Mouse (Mus musculus) spleen, adult 2 months (tissue): ENCODE measurements around the gene Aldh1l1.

ENCODE experiments used
- CTCF ChIP-seq: fragments of 200-500 bp; IDR thresholded peaks from 2 replicates; pipeline ENCODE4 v1.5.1; 2011; ENCODE audit warnings: mild to moderate bottlenecking, inconsistent platforms; ENCODE audit not compliant: insufficient read depth, insufficient read length, insufficient replicate concordance; ENCODE audit errors: extremely low read depth
- POLR2A ChIP-seq: fragments of 200-500 bp; IDR thresholded peaks from 2 replicates; pipeline ENCODE4 v1.6.1; 2011; ENCODE audit warnings: low read depth, low read length, inconsistent platforms

GRCm38 (mm10) chr6:90484249-90484648 is 2.0 kb upstream of the Aldh1l1 start:
- TF ChIP-seq CTCF (no peak), POLR2A (no peak)
